Mouse (Mus musculus): ENCODE data around the gene C4b.
"Not testable (repeated sequence)": the region's sequence is repeated elsewhere in the genome, so short reads cannot be mapped to it uniquely, and the experiment has no call there.

Gene C4b

GRCm38 (mm10) chr17:34743719-34744118 is at the start of gene C4b:
C4b (minus strand) TSS chr17:34743882.
- DNase-seq: peak; percentile 31

- DNase-seq: no peak
Measured at GRCm38 (mm10) chr17:34777680-34778325, 34.1 kb upstream of the C4b start.

- no peak for DNase-seq
Measured at GRCm38 (mm10) chr17:34761471-34761870, 17.8 kb upstream of the C4b start.

GRCm38 (mm10) chr17:34746531-34746930 is 2.8 kb upstream of the C4b start:
- no peak for DNase-seq

- DNase-seq: not testable (repeated sequence)
Measured at GRCm38 (mm10) chr17:34745166-34745565, 1.5 kb upstream of the C4b start.

DNA sequence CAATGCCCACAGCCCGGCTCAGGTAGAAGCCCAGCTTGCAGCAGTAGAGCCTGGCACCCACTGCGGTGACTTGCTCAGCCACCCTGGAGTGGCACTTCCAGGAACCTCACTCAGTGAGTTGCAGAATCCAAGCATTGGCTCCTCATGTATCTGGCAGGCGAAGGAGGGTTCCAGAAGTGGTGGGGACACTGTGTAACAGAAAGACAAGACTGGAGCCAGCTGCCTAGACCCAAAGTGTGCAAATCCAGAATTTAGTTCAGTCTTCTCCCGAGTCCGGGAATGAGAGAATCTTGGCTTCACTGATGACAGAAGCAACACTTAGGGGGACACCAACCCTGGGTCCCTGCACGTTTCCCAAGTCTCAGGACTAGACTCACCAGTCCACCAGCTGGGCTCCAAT is 929 bp upstream of the C4b start:
- not testable (repeated sequence) for DNase-seq

- DNase-seq: no peak
Measured at GRCm38 (mm10) chr17:34744206-34744605, 524 bp upstream of the C4b start.

GRCm38 (mm10) chr17:34740280-34740679 is 3.4 kb downstream of the C4b start:
- no peak for DNase-seq

- DNase-seq: not testable (repeated sequence)
Measured at GRCm38 (mm10) chr17:34739708-34740107, 4.0 kb downstream of the C4b start.

DNA sequence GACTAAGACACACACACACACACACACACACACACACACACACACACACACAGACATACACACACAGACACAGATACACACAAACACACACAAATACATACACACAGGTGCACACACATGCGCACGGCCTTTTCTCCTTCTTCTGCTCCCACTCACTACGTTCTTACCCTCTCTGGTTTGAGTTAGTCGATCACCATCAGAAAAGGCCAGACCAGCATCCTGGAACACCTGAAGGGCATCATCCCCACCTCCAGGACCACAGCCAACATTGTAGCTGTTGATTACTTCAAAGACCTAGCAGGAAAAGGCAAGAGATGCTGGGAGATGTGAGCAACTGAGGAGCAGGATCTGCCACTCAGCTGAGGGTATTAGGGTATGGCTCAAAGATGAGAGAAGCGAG is 6.2 kb downstream of the C4b start:
- not testable (repeated sequence) for DNase-seq

GRCm38 (mm10) chr17:34729779-34730553 is 13.7 kb downstream of the C4b start:
- not testable (repeated sequence) for DNase-seq

DNA sequence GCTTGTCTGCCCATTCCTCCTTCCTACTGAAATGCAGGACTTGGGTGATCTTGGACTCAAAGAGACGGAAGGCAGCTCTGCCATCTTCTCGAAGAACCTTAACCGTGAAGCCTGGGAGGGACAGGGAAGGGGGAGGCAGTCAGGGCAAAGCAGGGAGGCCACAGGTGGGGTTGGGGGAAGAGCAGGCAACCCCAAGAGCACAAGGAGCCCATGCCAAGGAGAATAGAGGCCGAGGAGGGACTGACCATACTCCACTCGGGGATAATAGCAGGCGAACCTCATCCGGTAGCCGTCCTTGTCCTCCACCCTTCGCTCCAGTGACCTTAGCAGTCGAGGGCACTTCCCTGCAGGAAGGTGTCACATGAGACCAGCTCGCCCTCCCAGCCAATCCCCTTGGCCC is 14.5 kb downstream of the C4b start:
- not testable (repeated sequence) for DNase-seq

- no peak for DNase-seq
Measured at GRCm38 (mm10) chr17:34727887-34728286, 15.8 kb downstream of the C4b start.

DNA sequence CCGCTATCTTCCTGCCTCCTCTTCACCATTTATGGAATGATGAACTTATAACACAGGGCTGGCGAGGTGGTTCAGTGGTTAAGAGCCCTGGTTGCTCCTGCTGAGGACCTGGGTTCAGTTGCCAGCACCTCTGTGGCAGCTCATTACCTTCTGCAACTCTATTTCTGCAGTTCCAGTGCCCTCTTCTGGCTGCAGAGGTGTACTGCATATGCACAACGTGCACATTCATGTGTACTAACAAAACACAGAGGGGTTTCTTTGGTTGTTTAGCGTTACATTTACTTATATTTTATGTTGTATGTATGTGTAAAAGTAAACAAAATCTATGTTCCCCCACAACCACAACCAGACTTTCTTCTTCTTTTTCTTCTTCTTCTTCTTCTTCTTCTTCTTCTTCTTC is 20.6 kb downstream of the C4b start:
- DNase-seq: no peak

GRCm38 (mm10) chr17:34722238-34722637 is 21.4 kb downstream of the C4b start:
- not testable (repeated sequence) for DNase-seq

DNA sequence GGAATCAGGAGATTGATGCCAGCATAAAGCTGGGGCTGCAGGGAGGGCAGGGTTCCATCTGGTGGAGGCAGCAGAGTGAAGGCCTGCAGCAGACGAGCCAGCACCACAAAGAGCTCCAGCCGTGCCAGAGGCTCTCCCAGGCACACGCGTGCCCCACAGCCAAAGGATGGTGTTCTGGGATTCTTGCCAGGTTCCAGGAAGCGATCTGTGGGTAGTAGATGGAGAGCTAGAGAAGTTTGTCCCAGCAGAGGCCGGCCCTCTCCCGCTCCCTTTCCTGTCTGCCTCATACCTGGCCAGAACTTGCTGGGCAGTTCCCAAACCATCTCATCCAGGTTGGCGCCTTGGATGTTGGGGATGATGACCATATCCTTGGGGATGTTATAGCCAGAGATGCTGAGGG is 23.8 kb downstream of the C4b start:
- not testable (repeated sequence) for DNase-seq

DNA sequence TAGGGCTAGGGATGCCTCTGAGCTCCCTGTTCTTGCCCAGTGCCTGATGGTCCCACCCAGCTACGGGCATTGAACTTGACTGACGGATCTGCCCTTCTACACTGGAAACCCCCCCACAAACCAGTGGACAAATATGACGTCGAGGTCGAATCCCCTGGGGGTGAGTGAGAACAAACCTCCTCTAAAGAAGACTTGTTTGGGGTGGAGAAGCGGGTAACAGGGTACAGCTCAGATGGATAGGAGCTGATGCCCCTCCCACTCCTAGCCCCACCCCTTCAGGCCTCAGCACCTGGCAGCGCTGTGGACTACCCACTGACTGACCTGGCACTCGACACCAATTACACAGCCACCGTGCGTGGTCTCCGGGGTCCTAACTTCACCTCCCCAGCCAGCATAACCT is 26.3 kb downstream of the C4b start:
- no peak for DNase-seq

- DNase-seq: no peak
Measured at GRCm38 (mm10) chr17:34716247-34716646, 27.4 kb downstream of the C4b start.

- not testable (repeated sequence) for DNase-seq
Measured at GRCm38 (mm10) chr17:34715451-34715850, 28.2 kb downstream of the C4b start.

DNA sequence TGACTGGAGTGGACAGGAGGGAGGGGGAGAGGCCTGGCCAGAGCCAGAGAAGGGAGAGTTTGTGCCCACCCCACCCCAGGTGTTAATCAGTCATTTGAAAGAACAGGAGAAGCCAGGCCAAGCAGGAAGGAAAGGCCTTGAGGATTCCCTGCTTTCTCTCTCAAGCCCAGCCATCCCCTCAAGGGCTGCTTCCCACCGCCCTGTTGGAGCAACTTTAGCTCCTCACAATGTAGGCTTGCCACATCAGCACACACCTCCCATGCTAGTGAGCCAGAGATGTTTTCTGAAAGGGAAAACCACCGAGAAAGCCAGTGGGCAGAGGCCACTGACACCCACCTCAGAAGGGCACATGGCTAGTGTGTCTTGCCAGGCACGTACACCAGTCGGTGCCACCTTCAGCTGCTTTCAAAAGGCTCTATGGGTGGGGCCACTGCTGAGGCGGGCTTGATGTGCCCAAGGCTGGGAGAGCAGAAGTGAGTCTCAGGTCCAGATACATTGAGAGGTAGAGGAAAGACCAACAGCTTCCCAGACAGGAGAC is 28.7 kb downstream of the C4b start:
- DNase-seq: not testable (repeated sequence)

DNA sequence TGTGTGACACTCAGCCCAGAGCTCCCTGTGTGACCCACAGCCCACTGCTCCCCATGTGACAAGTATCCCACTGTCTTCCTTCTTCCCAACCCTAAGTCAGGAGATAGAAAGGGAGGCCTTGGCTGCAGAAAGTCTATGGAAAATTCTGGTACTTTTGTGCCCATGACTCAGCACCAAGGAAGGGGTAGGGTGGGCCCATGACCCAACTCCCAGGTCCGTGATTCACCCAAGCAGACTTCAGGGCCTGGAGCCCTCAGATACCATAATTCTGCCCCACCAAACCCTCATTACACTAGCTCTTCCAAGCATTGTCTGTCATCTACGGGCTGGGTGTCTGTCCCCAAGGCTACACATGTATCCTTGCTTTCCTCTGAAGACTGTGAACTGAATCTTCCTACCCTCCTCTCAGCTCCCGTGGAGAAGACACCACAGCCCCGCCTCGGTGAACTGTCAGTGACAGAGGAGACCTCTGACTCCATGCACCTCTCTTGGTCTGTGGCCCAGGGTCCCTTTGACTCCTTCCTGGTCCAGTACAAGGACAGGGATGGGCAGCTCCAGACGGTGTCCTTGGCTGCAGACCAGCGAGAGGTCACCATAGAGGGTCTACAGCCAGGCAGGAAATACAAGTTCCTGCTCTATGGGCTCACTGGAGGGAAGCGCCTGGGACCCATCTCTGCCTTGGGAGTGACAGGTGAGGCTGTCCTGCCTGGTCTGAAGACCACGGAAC is 29.3 kb downstream of the C4b start:
- DNase-seq: peak; percentile 24

DNA sequence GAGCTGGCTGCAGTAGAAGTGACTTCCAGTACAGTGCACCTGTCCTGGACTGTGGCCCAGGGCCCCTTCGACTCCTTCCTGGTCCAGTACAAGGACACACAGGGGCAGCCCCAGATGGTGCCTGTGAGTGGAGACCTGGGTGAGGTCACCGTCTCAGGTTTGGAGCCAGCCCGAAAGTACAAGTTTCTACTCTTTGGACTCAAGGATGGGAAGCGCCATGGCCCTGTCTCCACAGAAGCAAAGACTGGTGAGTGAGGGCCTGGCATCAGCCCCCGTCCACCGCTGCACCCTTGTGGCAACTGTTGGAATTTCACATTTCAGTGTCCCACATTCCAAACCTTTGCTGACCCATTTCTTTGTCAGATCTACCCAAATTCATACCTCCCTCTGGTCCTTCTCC is 30.7 kb downstream of the C4b start:
- peak; percentile 56 for DNase-seq

DNA sequence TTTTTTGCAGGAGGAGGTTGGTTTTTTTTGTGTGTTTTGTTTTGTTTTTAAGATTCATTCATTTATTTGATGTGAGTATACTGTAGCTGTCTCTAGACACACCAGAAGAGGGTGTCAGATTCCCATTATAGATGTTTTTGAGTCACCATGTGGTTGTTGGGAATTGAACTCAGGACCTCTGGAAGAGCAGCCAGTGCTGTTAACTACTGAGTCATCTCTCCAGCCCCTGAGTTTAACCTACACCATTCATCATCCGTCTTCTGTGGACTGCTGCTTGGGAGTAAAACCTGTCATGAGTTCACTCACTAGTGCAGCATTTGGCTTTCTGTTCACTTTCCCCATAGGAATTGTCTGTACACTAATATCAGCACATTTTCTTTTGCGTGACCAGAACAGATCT is 37.2 kb downstream of the C4b start:
- not testable (repeated sequence) for DNase-seq

All from kidney, adult 11 months (tissue).